Mouse (Mus musculus): ENCODE results near the gene 4933425L06Rik.

Gene 4933425L06Rik

GRCm38 (mm10) chr13:105081862-105082261 lies at the start of gene 4933425L06Rik:
4933425L06Rik (plus strand) TSS chr13:105082122.
- POLR2A ChIA-PET: no interaction called here

GRCm38 (mm10) chr13:105037816-105038215 lies 44.1 kb upstream of the 4933425L06Rik start:
- CTCF ChIA-PET: no interaction called here
- POLR2A ChIA-PET: no interaction called here

More at GRCm38 (mm10) chr13:105081862-105082261, at the start of gene 4933425L06Rik:
- CTCF ChIA-PET: no interaction called here

GRCm38 (mm10) chr13:105038334-105038733 lies 43.6 kb upstream of the 4933425L06Rik start:
- ChIA-PET CTCF (no interaction called here), POLR2A (no interaction called here)

- POLR2A ChIA-PET: interaction anchor here in 1 of 4 experiments (0.7 kb wide), 1 partner anchor 9 kb away, joined by 5 read pairs; no protein-coding TSS in a partner anchor
- CTCF ChIA-PET: no interaction called here
Observed at GRCm38 (mm10) chr13:105043882-105044281, 38.0 kb upstream of the 4933425L06Rik start.

- POLR2A ChIA-PET: interaction anchor here in 1 of 4 experiments (1.3 kb wide), 1 partner anchor 15 kb away, joined by 3 read pairs; no protein-coding TSS in a partner anchor
- CTCF ChIA-PET: interaction anchor here in 2 of 4 experiments (0.6 to 0.7 kb wide), 3 partner anchors 51 to 405 kb away, joined by 3 to 13 read pairs (median 5); no protein-coding TSS in a partner anchor
Observed at GRCm38 (mm10) chr13:105047377-105047776, 34.5 kb upstream of the 4933425L06Rik start.

- CTCF ChIA-PET: no interaction called here
- POLR2A ChIA-PET: no interaction called here
Observed at GRCm38 (mm10) chr13:105048662-105049061, 33.3 kb upstream of the 4933425L06Rik start.

- POLR2A ChIA-PET: no interaction called here
- CTCF ChIA-PET: interaction anchor here in 1 of 4 experiments (0.6 kb wide), 1 partner anchor 1073 kb away, joined by 4 read pairs; no protein-coding TSS in a partner anchor
Observed at GRCm38 (mm10) chr13:105051432-105051831, 30.5 kb upstream of the 4933425L06Rik start.

- ChIA-PET CTCF (no interaction called here), POLR2A (no interaction called here)
Observed at GRCm38 (mm10) chr13:105053618-105054017, 28.3 kb upstream of the 4933425L06Rik start.

GRCm38 (mm10) chr13:105054181-105054940 lies 27.6 kb upstream of the 4933425L06Rik start, which contains the start of gene Rgs7bp:
Rgs7bp (minus strand) TSS chr13:105054930.
- POLR2A ChIA-PET: interaction anchor here in 1 of 4 experiments (0.6 kb wide), 1 partner anchor 1930 kb away, joined by 4 read pairs; no protein-coding TSS in a partner anchor
- CTCF ChIA-PET: no interaction called here

GRCm38 (mm10) chr13:105054941-105055309 lies 27.0 kb upstream of the 4933425L06Rik start:
- POLR2A ChIA-PET: no interaction called here
- CTCF ChIA-PET: no interaction called here

GRCm38 (mm10) chr13:105055374-105055773 lies 26.5 kb upstream of the 4933425L06Rik start:
- CTCF ChIA-PET: no interaction called here

GRCm38 (mm10) chr13:105066119-105066518 lies 15.8 kb upstream of the 4933425L06Rik start:
- ChIA-PET CTCF (no interaction called here), POLR2A (no interaction called here)

More at GRCm38 (mm10) chr13:105055374-105055773, 26.5 kb upstream of the 4933425L06Rik start:
- POLR2A ChIA-PET: interaction anchor here in 1 of 4 experiments (0.6 kb wide), 1 partner anchor 350 kb away, joined by 3 read pairs; no protein-coding TSS in a partner anchor

GRCm38 (mm10) chr13:105066890-105067845 lies 14.8 kb upstream of the 4933425L06Rik start:
- CTCF ChIA-PET: interaction anchor here in 1 of 4 experiments (0.6 kb wide), 1 partner anchor 1091 kb away, joined by 6 read pairs; no protein-coding TSS in a partner anchor
- POLR2A ChIA-PET: interaction anchor here in 1 of 4 experiments (0.7 kb wide), 1 partner anchor 15 kb away, joined by 3 read pairs; no protein-coding TSS in a partner anchor

GRCm38 (mm10) chr13:105089276-105089675 lies 7.4 kb downstream of the 4933425L06Rik start:
- POLR2A ChIA-PET: no interaction called here
- CTCF ChIA-PET: interaction anchor here in 1 of 4 experiments (0.6 kb wide), 1 partner anchor 53 kb away, joined by 3 read pairs; no protein-coding TSS in a partner anchor

- ChIA-PET POLR2A (no interaction called here), CTCF (interaction anchor here in 1 of 4 experiments (0.6 kb wide), 1 partner anchor 762 kb away, joined by 3 read pairs; no protein-coding TSS in a partner anchor)
Observed at GRCm38 (mm10) chr13:105096316-105096715, 14.4 kb downstream of the 4933425L06Rik start.

GRCm38 (mm10) chr13:105100705-105101104 lies 18.8 kb downstream of the 4933425L06Rik start:
- CTCF ChIA-PET: interaction anchor here in 2 of 4 experiments (0.6 kb wide), 3 partner anchors 88 to 1107 kb away, joined by 3 to 4 read pairs (median 3); no protein-coding TSS in a partner anchor
- POLR2A ChIA-PET: no interaction called here

- CTCF ChIA-PET: no interaction called here
- POLR2A ChIA-PET: no interaction called here
Observed at GRCm38 (mm10) chr13:105104385-105104784, 22.5 kb downstream of the 4933425L06Rik start.

GRCm38 (mm10) chr13:105111599-105111998 lies 29.7 kb downstream of the 4933425L06Rik start:
- POLR2A ChIA-PET: no interaction called here

GRCm38 (mm10) chr13:105121617-105122016 lies 39.7 kb downstream of the 4933425L06Rik start:
- POLR2A ChIA-PET: no interaction called here

More at GRCm38 (mm10) chr13:105111599-105111998, 29.7 kb downstream of the 4933425L06Rik start:
- CTCF ChIA-PET: no interaction called here

More at GRCm38 (mm10) chr13:105121617-105122016, 39.7 kb downstream of the 4933425L06Rik start:
- CTCF ChIA-PET: no interaction called here
